Mouse (Mus musculus) heart, postnatal 4 days (tissue): ENCODE measurements at regions not wholly inside any gene's neighbourhood (a gene's known extent, or its start where the extent isn't known, plus 50 kb on each side); places are given as distances from the start of the nearest gene placed in this dataset.

Experiments
- DNase-seq: peaks from one replicate; pipeline ENCODE4 v3.0.0; 2021
- microRNA-seq, 2 experiments: library from miRNA; unstranded; fragments of <30 nt; microRNA quantifications; one replicate each; pipeline ENCODE4 v1.2.0; 2021 to 2022

- DNase-seq: no peak
These were observed 83.8 kb upstream of the Gm11146 start for GRCm38 (mm10) chr16:77685651-77686190.

DNA sequence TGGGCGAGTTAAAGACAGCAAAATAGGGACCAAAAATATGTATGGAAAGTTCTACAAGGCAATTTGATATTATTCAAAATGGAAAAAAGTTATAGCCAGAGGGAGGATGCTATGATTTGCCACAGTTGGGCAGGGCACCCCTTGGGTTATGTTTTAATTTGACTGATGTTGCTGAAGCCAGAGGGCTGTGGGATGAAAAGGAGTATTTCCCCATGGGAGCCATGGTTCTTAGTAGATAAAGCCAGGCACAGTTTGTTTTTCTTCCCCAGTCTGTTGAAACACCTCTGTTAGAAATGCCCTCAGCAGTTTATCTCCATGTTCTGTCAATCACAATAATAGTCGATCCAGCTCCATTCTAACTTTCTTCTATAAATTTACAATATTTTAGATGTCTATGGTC, 82.6 kb upstream of the Gm11146 start:
- no peak for DNase-seq

- DNase-seq: no peak
These were observed 77.3 kb upstream of the Gm11146 start for GRCm38 (mm10) chr16:77679234-77679633.

DNA sequence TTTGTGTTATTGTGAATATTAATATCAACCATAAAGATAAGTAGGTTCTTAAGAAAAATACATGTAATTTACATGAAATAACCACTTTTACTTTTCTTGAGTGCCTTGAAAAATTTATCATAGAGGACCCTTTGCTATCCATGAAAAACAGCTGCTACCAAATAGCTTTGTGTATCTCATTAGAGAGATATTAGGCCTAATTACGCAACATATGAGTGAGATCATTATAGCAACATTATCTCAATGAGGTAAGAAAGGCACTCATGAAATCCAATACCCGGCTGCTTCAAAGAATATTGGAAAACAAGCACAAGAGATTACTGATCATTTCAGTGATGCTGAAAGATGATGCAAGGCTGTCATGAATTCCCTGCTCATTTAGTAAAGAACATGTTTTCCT, 74.9 kb upstream of the Gm11146 start:
- no peak for DNase-seq

DNA sequence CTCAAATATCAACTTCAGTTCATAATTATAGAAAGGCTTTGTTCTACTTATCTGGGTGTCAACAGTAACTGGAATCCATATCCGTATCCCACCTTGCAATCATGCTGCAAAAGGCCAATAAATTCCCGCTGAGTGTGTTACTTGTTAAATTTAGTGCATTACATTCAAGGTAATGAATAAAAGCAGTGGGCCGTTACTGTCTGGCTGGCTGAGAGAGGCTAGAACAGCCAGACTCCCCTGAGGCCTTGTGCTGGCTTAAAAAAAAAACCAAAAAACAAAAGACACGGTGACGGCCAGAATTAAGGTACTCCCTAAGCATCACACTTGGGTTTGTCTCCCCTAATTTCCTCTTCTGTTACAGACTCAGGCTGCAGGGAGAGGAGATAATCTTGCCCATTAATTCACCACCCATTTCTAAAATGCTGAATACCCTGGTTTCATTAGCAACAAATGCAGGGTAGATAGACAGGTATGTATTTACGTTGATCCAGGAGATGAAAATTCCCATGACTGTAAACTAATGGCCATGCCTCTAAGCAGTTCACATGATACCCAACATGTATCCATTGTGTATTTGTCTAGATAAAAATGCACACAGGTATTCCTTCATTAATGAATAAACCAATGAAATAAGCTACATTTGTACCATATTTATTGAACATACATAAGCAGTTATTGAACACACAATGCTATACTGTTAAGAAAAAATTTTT, 74.1 kb upstream of the Gm11146 start:
- DNase-seq: no peak

DNA sequence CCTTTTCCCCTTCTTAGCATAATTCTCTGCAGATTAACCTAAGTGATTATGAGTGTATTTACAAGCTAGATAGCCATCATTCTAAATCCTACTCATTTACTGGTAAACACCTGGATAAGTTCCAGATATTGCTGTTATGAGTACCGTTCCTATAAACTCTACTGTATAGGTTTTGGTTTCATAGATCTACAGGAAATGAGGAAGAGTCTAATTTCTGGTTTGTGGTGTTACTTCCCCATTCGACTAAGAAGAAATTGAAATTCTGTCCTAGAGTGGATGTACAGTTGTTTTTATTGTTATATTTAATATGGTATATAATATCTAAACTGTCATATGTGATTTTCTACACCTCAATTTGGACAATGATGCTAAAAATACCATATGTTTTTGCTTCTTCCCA, 69.4 kb upstream of the Gm11146 start:
- DNase-seq: no peak

DNA sequence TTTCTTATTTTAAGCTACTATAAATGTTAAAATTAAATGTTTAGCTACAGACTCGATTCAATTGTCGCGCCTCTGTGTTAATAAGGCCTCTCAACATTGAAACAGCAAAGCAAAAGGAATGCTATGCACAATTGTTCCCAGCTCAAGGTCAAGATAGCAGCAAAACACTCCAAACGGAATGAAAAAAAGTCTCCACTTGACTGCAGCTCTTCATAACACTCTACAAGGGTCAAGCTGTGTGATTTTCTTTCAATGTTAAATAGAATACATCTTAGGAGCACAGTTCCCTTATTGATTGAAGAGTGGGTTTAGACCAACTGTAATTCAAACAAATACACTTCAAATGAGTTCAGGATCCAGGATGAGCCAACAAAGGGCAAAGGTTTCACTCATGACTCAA, 63.9 kb upstream of the Gm11146 start:
- DNase-seq: no peak

DNA sequence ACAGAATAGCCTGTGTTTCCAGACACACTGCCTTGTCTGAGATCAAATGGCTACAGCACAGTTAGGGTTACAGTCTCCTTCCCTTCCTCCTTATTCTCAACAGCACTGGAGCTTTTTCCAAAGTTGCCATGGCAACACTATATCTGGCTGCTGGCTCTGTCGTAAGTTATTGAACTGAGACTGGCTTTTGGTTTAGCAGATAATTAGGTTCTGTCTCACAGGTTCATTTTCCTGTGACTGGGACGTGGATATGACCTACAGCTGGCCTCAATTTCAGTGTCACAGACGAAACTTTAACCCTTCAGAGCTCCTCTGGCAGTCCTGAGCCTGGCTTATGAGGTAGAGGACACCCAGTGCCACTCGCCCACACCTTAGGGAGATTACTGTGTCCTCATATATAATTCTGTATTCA, 60.2 kb upstream of the Gm11146 start:
- DNase-seq: no peak

DNA sequence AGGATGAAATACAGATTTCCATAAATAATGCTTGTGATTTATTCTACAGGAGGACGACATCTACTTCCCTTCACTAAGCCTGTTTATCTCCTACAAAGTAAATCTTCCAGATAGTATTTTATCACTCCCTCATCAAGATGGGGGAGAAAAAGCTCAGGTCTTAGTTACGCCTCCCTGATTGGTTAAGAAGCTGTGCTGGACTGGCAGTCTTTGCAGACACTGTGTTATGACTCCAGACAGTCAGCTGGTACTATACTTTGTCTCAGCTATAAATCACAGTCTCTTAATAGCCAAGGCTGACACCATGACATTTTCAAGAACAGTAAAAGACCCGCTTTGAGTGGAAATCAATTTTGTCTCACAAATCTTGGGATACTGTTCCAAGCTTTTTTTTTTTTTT, 51.4 kb upstream of the Gm11146 start:
- no peak for DNase-seq

Small RNA genes lying in the stretch of these regions (microRNA-seq; reads per million reads assigned to microRNA genes)
- gene Gm25025: 0 reads per million in 2 experiments
